Comparison of ENCODE assay signal across 11 mouse cellular contexts in the genomic region with DNA sequence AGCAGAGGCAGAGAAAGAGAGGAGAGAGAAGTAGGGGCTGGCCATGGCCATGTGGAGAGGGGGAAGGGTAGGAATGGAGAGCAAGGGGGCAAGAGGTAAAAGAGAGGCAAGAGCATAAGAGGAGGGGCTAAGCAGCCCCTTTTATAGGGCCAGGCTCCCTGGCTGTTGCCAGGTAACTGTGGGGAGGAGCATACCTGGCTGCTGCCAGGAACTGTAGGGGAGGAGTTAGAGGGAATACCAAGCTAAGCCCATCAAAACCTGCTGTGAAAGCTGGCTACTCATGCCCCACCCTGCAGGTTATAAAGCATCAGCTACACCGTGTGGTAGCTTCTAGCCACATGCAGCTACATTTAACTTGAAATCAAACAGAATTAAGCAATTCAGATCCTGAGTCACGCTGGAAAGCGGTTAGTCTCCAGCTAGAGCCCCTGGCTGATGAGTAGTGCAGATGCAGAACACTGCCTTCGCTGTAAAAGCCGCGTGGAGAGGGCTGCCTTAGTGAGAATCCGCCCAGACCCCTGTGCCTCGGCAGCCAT. TPM values are rescaled to one million over a fixed set of nuclear protein-coding genes. Genes with fewer than 3 reads are reported as not detected.
A peak's percentile ranks its signal among the peaks of the same experiment; 100 is the strongest.
DNase-seq lines count a peak whose midpoint lies in the region; ATAC-seq and TF ChIP-seq lines count a peak whose summit lies in the region.
"Had no signal": no experiment of that assay in that cellular context is flagged by ENCODE, and none has a peak within 500 bp of the region (broad histone marks: within the 10 kb centered on the region; RNA-seq: fewer than 3 reads in every experiment).

No protein-coding gene starts in this region.

- no peak overlapping the region for H3K9ac ChIP-seq in hindbrain, embryonic 16.5 days (ENCODE audit: low read depth, low read length)
- H3K9ac ChIP-seq in hindbrain, embryonic 12.5 days, result no peak overlapping the region
- H3K9ac ChIP-seq in limb, embryonic 13.5 days, result peak overlapping the region; percentile 53; the same call in 1 of the 2 replicates

- H3K27ac ChIP-seq in hindbrain, embryonic 16.5 days (ENCODE audit: low read depth, low read length), result no peak overlapping the region
- no peak overlapping the region for H3K27ac ChIP-seq in hindbrain, embryonic 12.5 days
- peak overlapping the region; percentile 77 for H3K27ac ChIP-seq in limb, embryonic 13.5 days
- H3K27ac ChIP-seq in heart, embryonic 10.5 days, result no peak overlapping the region

- peak; percentile 58 for ATAC-seq in hindbrain, embryonic 16.5 days
- no peak for ATAC-seq in hindbrain, embryonic 12.5 days (ENCODE audit: low FRiP score)
- peak; percentile 83 for ATAC-seq in limb, embryonic 13.5 days (ENCODE audit: low FRiP score, low read depth)

- no peaks in the 10 kb centered on the region for H3K9me3 ChIP-seq in hindbrain, embryonic 16.5 days (ENCODE audit: control insufficient read depth, low read length)
- no peaks in the 10 kb centered on the region for H3K9me3 ChIP-seq in hindbrain, embryonic 12.5 days (replicated peaks)
- no peaks in the 10 kb centered on the region for H3K9me3 ChIP-seq in E14TG2a.4 (ENCODE audit: low read length)
- H3K9me3 ChIP-seq in limb, embryonic 13.5 days, result no peaks in the 10 kb centered on the region
- H3K9me3 ChIP-seq in heart, embryonic 10.5 days, result no peaks in the 10 kb centered on the region

- peaks cover 16% of the 10 kb centered on the region for H3K4me1 ChIP-seq in hindbrain, embryonic 16.5 days (ENCODE audit: control insufficient read depth, insufficient read depth, low read depth, low read length)
- H3K4me1 ChIP-seq in hindbrain, embryonic 12.5 days, result peaks cover 14% of the 10 kb centered on the region
- peaks cover 57% of the 10 kb centered on the region for H3K4me1 ChIP-seq in E14TG2a.4 (replicated peaks; ENCODE audit: low read depth, low read length)
- peaks cover 31% of the 10 kb centered on the region for H3K4me1 ChIP-seq in limb, embryonic 13.5 days
- H3K4me1 ChIP-seq in heart, embryonic 10.5 days, result peaks cover 14% of the 10 kb centered on the region

- no peak overlapping the region for H3K4me2 ChIP-seq in hindbrain, embryonic 16.5 days (ENCODE audit: low read length)
- H3K4me2 ChIP-seq in hindbrain, embryonic 12.5 days (replicated peaks), result no peak overlapping the region
- H3K4me2 ChIP-seq in limb, embryonic 13.5 days (replicated peaks), result peak overlapping the region; percentile 52
- H3K4me2 ChIP-seq: heart, embryonic 11.5 days had no signal

- 36% methylated on average over 8 of the region's 8 CpGs for WGBS in hindbrain, embryonic 16.5 days
- WGBS in hindbrain, embryonic 12.5 days, result 38% methylated on average over 8 of the region's 8 CpGs
- 24% methylated on average over 8 of the region's 8 CpGs for WGBS in limb, embryonic 13.5 days
- 38% methylated on average over 8 of the region's 8 CpGs for WGBS in heart, embryonic 10.5 days

- peak; percentile 71 for DNase-seq in brain, adult 2 months (ENCODE audit: low read depth, low spot score)
- no peak for DNase-seq in gastrocnemius, adult 18-20 months (ENCODE audit: low spot score)
- DNase-seq in heart, embryonic 10.5 days (ENCODE audit: low spot score), result no peak
- no peak for DNase-seq in kidney, postnatal 36 days
- DNase-seq: kidney, adult 9 months; left cerebral cortex, postnatal 4 days had no signal

- TF ChIP-seq CTCF in E14TG2a.4 (conservative IDR thresholded peaks at IDR 0.05; ENCODE audit: low read length), result no peak

- H3K36me3 ChIP-seq in hindbrain, embryonic 16.5 days (ENCODE audit: control insufficient read depth, insufficient read depth, low read length), result no peaks in the 10 kb centered on the region
- 0 out of 2 replicates have a peak, but pooled peaks cover 3% of the 10 kb centered on the region for H3K36me3 ChIP-seq in hindbrain, embryonic 12.5 days
- H3K36me3 ChIP-seq in E14TG2a.4 (ENCODE audit: insufficient read depth, low read length), result peaks cover 12% of the 10 kb centered on the region
- H3K36me3 ChIP-seq in limb, embryonic 13.5 days, result peaks cover 15% of the 10 kb centered on the region
- peaks cover 20% of the 10 kb centered on the region; the same call in 1 of the 2 replicates for H3K36me3 ChIP-seq in heart, embryonic 10.5 days

- H3K4me3 ChIP-seq in hindbrain, embryonic 16.5 days (ENCODE audit: low read length), result no peak overlapping the region
- H3K4me3 ChIP-seq in hindbrain, embryonic 12.5 days, result no peak overlapping the region
- peak overlapping the region; percentile 64 for H3K4me3 ChIP-seq in E14TG2a.4 (replicated peaks; ENCODE audit: low read length)
- H3K4me3 ChIP-seq in limb, embryonic 13.5 days, result no peak overlapping the region; the same call in 1 of the 2 replicates
- H3K4me3 ChIP-seq in heart, embryonic 10.5 days, result no peak overlapping the region

- H3K27me3 ChIP-seq in hindbrain, embryonic 16.5 days (replicated peaks; ENCODE audit: control insufficient read depth, insufficient read depth, low read length), result no peaks in the 10 kb centered on the region
- no peaks in the 10 kb centered on the region for H3K27me3 ChIP-seq in hindbrain, embryonic 12.5 days
- H3K27me3 ChIP-seq in E14TG2a.4 (ENCODE audit: insufficient read depth, low read length), result no peaks in the 10 kb centered on the region
- no peaks in the 10 kb centered on the region for H3K27me3 ChIP-seq in limb, embryonic 13.5 days
- H3K27me3 ChIP-seq in heart, embryonic 10.5 days (ENCODE audit: insufficient read depth, poor library complexity, severe bottlenecking), result no peaks in the 10 kb centered on the region

RNA-seq across cellular contexts. Expression of a gene that starts 5.8 kb away (rescaled TPM):
- 21.8 and 25.2 TPM in 2 replicates for polyA plus RNA-seq in hindbrain, embryonic 16.5 days (2015; fragmentation: Nextera tagmentation; extraction: Ambion mirVana)
- polyA plus RNA-seq in hindbrain, embryonic 12.5 days (2016; fragmentation: Nextera tagmentation; extraction: Ambion mirVana), result 27.4 and 28.7 TPM in 2 replicates
- 22.4 and 25.7 TPM in 2 replicates for polyA plus RNA-seq in limb, embryonic 13.5 days (2015; fragmentation: Nextera tagmentation; extraction: Ambion mirVana)
- 10 to 100 TPM; 17.6 to 17.8 TPM for total RNA-seq in gastrocnemius, adult 18-20 months (2021)
- polyA plus RNA-seq in heart, embryonic 10.5 days (2016; fragmentation: Nextera tagmentation; extraction: Ambion mirVana), result 18.4 and 19.2 TPM in 2 replicates
